Mouse (Mus musculus) E14TG2a.4 (cell line): Measurements from ENCODE around the gene Cdc42bpb.
A peak's percentile ranks its signal among the peaks of the same experiment; 100 is the strongest.

Source experiments
- H3K27me3 ChIP-seq: 2 replicates; pipeline ENCODE4 v1.6.1; 2014; ENCODE audit warnings: low read length, control low read depth; ENCODE audit not compliant: insufficient read depth
- H3K36me3 ChIP-seq: 2 replicates; pipeline ENCODE4 v1.6.1; 2014; ENCODE audit warnings: low read length, control low read depth; ENCODE audit not compliant: insufficient read depth
- H3K4me1 ChIP-seq: replicated peaks from 2 replicates; pipeline ENCODE4 v1.6.1; 2014; ENCODE audit warnings: low read depth, low read length, control low read depth
- H3K4me3 ChIP-seq: replicated peaks from 2 replicates; pipeline ENCODE4 v1.5.1; 2014; ENCODE audit warnings: mild to moderate bottlenecking, low read length
- H3K9me3 ChIP-seq: 2 replicates; pipeline ENCODE4 v1.6.1; 2014; ENCODE audit warnings: low read length, control low read depth
- CTCF ChIP-seq: conservative IDR thresholded peaks from 2 replicates; pipeline ENCODE4 v1.5.1; 2014; ENCODE audit warnings: low read length
- NANOG ChIP-seq: IDR thresholded peaks from 2 replicates; pipeline ENCODE4 v1.6.1; 2014; ENCODE audit warnings: borderline replicate concordance, low read length, mixed read lengths
- POU5F1 ChIP-seq: IDR thresholded peaks from 2 replicates; pipeline ENCODE4 v1.6.1; 2014; ENCODE audit warnings: low read length, borderline replicate concordance

Gene Cdc42bpb

DNA sequence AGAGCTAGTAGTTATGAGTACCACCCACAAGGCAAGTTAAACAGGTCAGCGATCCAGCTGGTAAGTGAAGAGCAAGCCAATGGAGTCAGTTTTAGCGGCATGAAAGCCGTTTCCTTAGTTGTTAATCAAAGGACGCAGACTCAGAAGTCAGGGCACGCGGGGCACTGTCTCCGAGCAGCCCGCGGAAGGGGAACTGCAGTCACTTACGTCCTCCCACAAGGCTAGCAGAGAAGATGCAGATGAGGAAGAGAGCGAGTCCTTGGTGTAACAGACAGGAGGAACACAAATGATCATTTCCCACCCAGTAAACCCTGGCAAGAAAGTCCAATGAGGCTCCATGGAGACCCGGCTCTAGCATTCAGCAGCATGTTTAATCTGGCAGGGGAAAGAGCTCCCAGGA, 68.3 kb downstream of the Cdc42bpb start:
- Histone ChIP-seq H3K9me3 (no peaks in the 10 kb centered on the region), H3K36me3 (peaks cover 97% of the 10 kb centered on the region), H3K27me3 (no peaks in the 10 kb centered on the region), H3K4me3 (no peak overlapping the region), H3K4me1 (peaks cover 41% of the 10 kb centered on the region)
- no peak for TF ChIP-seq POU5F1
- TF ChIP-seq NANOG, result no peak
- no peak for TF ChIP-seq CTCF

DNA sequence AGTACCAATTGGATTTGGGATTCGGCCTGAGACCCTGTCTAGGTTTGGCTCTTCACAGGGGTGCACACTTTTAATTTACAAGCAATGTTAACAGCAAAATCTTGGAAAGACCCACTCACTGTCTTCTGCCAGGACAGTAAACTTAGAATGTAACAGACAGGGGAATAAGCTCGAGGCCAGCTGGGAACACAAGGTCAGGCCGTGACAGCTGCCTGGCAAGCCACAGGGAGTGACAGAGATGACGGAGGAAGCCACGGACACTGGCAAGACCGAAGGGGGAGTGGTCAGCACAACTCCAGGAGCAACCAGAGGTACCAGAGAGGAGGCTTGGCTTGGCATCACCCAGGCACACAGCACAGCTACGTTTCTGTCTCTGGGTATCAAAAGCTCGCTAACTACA, 70.7 kb downstream of the Cdc42bpb start:
- H3K9me3 ChIP-seq, result no peaks in the 10 kb centered on the region

DNA sequence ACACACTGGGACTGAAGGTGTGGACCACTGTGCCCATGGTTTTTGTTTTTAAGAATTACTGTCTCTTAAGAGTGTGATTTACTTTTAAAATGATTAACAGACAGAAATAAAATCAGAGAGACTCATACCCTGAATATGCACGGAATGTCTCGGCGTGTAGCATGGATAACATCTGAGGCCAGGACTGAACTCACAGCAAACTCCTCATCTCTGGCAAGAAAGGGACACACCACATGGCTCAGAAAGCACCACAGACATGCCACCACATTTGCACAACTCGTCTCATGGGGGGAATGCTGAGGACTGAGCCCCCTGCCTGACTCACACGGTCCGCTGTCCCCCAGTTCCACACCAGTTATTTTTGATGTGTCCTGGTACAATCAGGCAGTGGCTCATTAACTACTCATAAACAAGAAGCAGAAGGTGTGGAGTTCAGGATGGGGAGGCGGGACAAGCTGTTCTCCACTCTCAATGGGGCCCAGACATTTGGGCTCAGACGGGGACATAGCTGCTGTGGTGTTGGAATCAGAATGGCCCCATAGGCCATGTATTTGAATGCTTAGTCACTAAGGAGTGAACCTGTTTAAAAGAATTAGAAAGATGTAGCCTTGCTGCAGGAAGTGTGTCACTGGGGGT, 73.7 kb downstream of the Cdc42bpb start:
- Histone ChIP-seq H3K4me3 (no peak overlapping the region), H3K9me3 (no peaks in the 10 kb centered on the region), H3K36me3 (peaks cover 92% of the 10 kb centered on the region), H3K27me3 (no peaks in the 10 kb centered on the region), H3K4me1 (peaks cover 46% of the 10 kb centered on the region)
- no peak for TF ChIP-seq CTCF
- TF ChIP-seq NANOG, result no peak

More for the DNA sequence above, 70.7 kb downstream of the Cdc42bpb start:
- Histone ChIP-seq H3K4me3 (no peak overlapping the region), H3K27me3 (no peaks in the 10 kb centered on the region), H3K4me1 (peaks cover 49% of the 10 kb centered on the region), H3K36me3 (peaks cover 96% of the 10 kb centered on the region)
- TF ChIP-seq NANOG (no peak), CTCF (no peak), POU5F1 (no peak)

DNA sequence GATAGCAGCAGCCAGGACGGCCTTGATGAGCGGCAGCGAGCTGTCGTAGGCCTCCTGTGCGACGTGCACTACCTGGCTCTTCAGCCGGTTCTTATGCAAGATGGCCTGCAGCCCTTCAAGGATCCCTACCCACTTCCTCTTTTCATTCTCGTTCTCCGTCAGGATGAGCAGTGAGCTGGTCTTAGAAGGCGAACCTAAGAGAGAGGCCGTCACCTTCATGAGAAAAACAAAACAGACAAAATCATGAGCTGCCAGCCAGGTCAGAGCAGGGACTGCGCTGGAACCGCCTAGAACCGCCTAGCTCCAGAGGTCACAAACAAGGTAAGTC, 75.5 kb downstream of the Cdc42bpb start:
- Histone ChIP-seq H3K4me3 (peak overlapping the region; percentile 17), H3K27me3 (no peaks in the 10 kb centered on the region), H3K4me1 (peaks cover 44% of the 10 kb centered on the region), H3K9me3 (no peaks in the 10 kb centered on the region), H3K36me3 (peaks cover 95% of the 10 kb centered on the region)
- TF ChIP-seq NANOG (no peak), POU5F1 (no peak), CTCF (no peak)

DNA sequence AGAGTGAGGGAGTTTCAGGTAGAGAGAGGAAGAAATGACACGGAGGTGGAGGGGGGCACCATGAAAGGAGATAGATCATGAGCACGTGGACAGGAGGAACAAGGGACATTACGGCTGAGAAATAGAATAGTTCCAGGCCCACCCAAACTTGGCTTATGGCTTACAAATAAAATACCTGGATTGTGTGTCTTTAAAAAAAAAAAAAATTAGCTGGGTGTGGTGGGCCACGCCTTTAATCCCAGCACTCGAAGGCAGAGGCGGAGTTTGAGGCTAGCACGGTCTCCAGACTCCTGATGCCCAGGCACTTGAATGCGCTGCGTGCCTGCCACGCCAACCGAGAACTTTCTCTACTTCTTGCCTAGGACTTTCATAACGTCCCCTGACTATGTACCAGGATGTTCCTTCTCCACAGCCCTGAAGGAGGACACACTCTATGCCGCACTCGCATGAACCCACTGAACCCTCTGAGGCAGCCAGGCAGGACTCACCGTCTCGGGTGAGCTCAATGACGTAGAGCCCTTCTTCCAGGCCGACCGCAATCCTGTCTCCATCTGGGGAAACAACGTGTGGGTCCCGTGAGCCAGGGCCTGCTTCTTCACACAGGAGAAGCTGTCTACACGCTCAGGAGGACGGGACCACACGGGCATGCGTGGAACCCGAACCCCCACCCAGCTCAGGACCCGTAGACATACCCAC, 76.0 kb downstream of the Cdc42bpb start:
- Histone ChIP-seq H3K4me3 (peak overlapping the region; percentile 17), H3K27me3 (no peaks in the 10 kb centered on the region), H3K9me3 (no peaks in the 10 kb centered on the region), H3K4me1 (peaks cover 42% of the 10 kb centered on the region), H3K36me3 (peaks cover 95% of the 10 kb centered on the region)
- TF ChIP-seq CTCF (no peak), NANOG (no peak), POU5F1 (no peak)

DNA sequence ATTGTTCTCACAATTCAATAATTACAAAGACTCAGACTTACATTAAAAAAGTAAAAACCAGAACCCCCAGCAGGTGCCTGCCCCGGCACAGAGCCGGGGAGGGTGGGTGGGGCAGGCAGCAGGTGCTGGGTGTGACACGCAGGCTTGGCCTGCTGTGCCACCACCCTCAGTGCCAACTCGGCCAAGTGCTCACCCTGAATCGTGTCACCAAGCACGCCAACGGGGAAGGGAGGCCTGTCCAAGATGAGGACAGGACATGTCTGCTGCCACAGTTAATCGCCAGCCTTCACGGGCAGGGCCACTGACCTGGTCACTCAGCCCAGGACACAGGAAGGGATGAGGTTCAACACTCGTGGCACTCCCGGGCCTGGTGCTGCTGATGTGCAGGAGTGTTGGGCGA, 84.5 kb downstream of the Cdc42bpb start:
- TF ChIP-seq NANOG (no peak), CTCF (no peak), POU5F1 (no peak)
- peaks cover 72% of the 10 kb centered on the region for H3K36me3 ChIP-seq
- H3K4me3 ChIP-seq, result no peak overlapping the region
- H3K9me3 ChIP-seq, result no peaks in the 10 kb centered on the region
- H3K4me1 ChIP-seq, result peaks cover 26% of the 10 kb centered on the region
- H3K27me3 ChIP-seq, result no peaks in the 10 kb centered on the region

DNA sequence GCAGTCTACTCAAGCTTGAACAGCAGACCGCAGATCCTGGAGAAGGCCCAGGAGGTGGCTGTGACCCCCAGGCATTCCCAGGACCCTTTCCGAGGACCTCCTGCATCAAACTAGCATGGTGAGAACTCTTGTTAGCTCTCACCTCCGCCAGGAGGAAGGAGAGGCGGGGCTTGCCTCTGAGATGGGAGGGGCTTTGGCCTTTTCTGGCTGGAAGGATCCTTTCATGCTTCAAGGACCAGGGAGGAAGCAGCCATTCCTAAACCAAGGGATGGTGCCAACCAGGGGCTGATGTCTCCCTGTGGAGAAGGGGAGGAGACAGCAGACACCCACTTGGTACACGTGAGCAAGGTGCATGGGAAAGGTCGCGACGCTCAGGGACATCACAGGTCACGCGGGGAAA, 93.0 kb downstream of the Cdc42bpb start:
- peak overlapping the region; percentile 58 for H3K4me3 ChIP-seq
- peaks cover 12% of the 10 kb centered on the region for H3K27me3 ChIP-seq
- no peak for TF ChIP-seq NANOG
- no peak for TF ChIP-seq CTCF
- no peak for TF ChIP-seq POU5F1
- H3K9me3 ChIP-seq, result no peaks in the 10 kb centered on the region
- peaks cover 20% of the 10 kb centered on the region for H3K4me1 ChIP-seq
- no peaks in the 10 kb centered on the region for H3K36me3 ChIP-seq

DNA sequence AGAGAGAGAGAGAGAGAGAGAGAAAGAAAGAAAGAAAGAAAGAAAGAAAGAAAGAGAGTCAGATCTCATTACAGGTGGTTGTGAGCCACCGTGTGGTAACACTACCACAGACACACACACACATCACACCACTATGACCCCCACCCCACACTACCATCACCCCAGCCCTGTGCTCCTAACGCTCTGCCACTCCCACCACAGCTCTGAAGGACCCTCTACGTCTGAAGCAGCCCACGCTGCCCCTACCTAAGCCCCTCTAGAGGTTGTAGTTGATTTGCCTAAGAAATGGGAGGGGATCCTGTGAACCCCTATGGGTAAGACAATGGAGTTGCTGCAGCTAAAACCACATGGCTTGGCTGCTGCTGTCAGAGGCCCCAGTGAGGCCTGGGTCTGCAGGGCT, 93.9 kb downstream of the Cdc42bpb start:
- H3K4me3 ChIP-seq, result no peak overlapping the region
- peaks cover 19% of the 10 kb centered on the region for H3K27me3 ChIP-seq
- TF ChIP-seq CTCF (no peak), NANOG (no peak), POU5F1 (no peak)
- H3K36me3 ChIP-seq, result no peaks in the 10 kb centered on the region
- peaks cover 20% of the 10 kb centered on the region for H3K4me1 ChIP-seq
- no peaks in the 10 kb centered on the region for H3K9me3 ChIP-seq

DNA sequence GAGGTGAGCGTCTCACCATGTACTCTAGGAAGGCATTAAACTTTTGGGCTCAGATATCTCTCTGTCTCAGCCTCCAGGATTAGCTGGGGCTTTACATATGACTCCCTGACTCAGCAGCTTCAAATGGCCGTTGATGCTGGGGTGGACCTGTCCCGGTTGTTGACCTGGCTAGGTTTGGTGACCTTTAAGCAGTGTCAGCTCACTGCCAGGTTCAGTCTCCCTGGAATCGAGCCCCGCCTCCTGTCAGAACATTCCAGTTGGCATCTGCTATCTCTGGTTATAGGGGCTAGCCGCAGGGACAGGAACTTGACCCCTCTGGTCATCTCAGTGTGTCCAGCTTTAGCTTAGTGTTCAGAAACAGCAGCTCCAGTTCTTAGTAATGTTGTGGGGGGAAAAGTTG, 101.1 kb downstream of the Cdc42bpb start:
- Histone ChIP-seq H3K4me1 (peaks cover 37% of the 10 kb centered on the region), H3K9me3 (no peaks in the 10 kb centered on the region), H3K27me3 (peaks cover 76% of the 10 kb centered on the region), H3K36me3 (no peaks in the 10 kb centered on the region), H3K4me3 (no peak overlapping the region)
- TF ChIP-seq POU5F1 (no peak), NANOG (no peak), CTCF (no peak)
